Mouse (Mus musculus) limb, embryonic 14.5 days (tissue): ENCODE data around the gene Tubb2b. TPM values are rescaled to one million over a fixed set of nuclear protein-coding genes. Genes with fewer than 3 reads are reported as not detected.

Source experiments
- ATAC-seq: fragments of 200-750 bp; cut with Nextera tagmentation; 2 replicates; pipeline ENCODE4 v1.8.0; 2017; ENCODE audit warnings: low read depth, moderate number of reproducible peaks, moderate TSS enrichment; ENCODE audit not compliant: low FRiP score
- DNase-seq: peaks from one replicate; pipeline ENCODE4 v3.0.0-alpha.2; 2015; ENCODE audit warnings: low spot score
- H3K27ac ChIP-seq: fragments of 300-500 bp; sonication (generic); replicated peaks from 2 replicates; pipeline ENCODE4 v1.5.1; 2014; ENCODE audit warnings: low read depth, mild to moderate bottlenecking, low read length, moderate library complexity, mixed read lengths
- H3K27me3 ChIP-seq: fragments of 300-500 bp; sonication (generic); 2 replicates; pipeline ENCODE4 v1.6.1; 2014; ENCODE audit warnings: low read length, mixed read lengths; ENCODE audit not compliant: control insufficient read depth, insufficient read depth
- H3K36me3 ChIP-seq: fragments of 300-500 bp; sonication (generic); 2 replicates; pipeline ENCODE4 v1.6.1; 2014; ENCODE audit warnings: mild to moderate bottlenecking, low read length, moderate library complexity, mixed read lengths; ENCODE audit not compliant: control insufficient read depth, insufficient read depth
- H3K4me1 ChIP-seq: fragments of 300-500 bp; sonication (generic); 2 replicates; pipeline ENCODE4 v1.6.1; 2014; ENCODE audit warnings: antibody characterized with exemption, low read length, mixed read lengths; ENCODE audit not compliant: control insufficient read depth, insufficient read depth
- H3K4me2 ChIP-seq: fragments of 300-500 bp; sonication (generic); replicated peaks from 2 replicates; pipeline ENCODE4 v1.6.1; 2014; ENCODE audit warnings: low read depth, mild to moderate bottlenecking, low read length, moderate library complexity; ENCODE audit not compliant: severe bottlenecking
- H3K4me3 ChIP-seq: fragments of 300-500 bp; sonication (generic); replicated peaks from 2 replicates; pipeline ENCODE4 v1.5.1; 2014; ENCODE audit warnings: low read length
- H3K9ac ChIP-seq: fragments of 300-500 bp; sonication (generic); 2 replicates; pipeline ENCODE4 v1.6.1; 2014; ENCODE audit warnings: mild to moderate bottlenecking, low read depth, low read length, moderate library complexity; ENCODE audit not compliant: severe bottlenecking
- H3K9me3 ChIP-seq: fragments of 300-500 bp; sonication (generic); 2 replicates; pipeline ENCODE4 v1.6.1; 2016; ENCODE audit warnings: low read length; ENCODE audit not compliant: control insufficient read depth
- POLR2A ChIP-seq: fragments of 200-500 bp; IDR thresholded peaks from 2 replicates; pipeline ENCODE4 v1.8.0; 2012; ENCODE audit warnings: inconsistent platforms, mild to moderate bottlenecking, moderate library complexity, borderline replicate concordance; ENCODE audit not compliant: insufficient read depth, insufficient read length; ENCODE audit errors: extremely low read depth
- WGBS: fragments of 180-500 bp; shearing (Covaris S2); extraction: QIAGEN DNeasy Blood & Tissue Kit; methylation state at CpG from one replicate; pipeline ENCODE4 v1.1.7; 2014; 5-methylcytosine and 5-hydroxymethylcytosine counted together
- polyA plus RNA-seq, 2 experiments: library from polyadenylated mRNA; depleted of rRNA in 1 of 2; stranded (reverse) in 1 of 2; unstranded in 1 of 2; fragments of >200 nt; fragmentation: Nextera tagmentation in 1 of 2; extraction: Ambion mirVana in 1 of 2; gene quantifications; 2 replicates each; pipeline versions ENCODE4 v1.2.1 to v1.2.3; 2012 to 2014

Tubb2b gene
- polyA plus RNA-seq, 2 experiments, result 28.5 to 376 TPM

DNA sequence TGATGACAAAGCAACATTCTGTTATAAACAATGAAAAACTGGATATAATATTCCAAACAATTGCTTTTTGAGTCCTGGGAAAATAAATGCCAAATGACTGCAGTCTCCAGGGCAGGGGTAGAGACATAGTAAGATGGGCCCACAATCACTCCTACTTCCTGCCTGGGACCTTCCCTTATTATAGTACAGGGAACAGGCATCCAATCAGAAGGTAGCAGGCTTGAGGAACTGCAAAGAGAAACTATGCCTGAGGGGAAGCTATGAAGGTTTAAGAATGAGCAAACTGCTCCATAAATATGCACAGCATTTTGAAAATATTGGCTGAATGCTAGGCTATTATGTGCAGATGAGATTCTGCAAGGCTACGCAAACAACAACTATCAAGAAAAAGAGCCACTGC lies 23.3 kb downstream of the Tubb2b start:
- ATAC-seq, result no peak
- Histone ChIP-seq H3K27me3 (no peaks in the 10 kb centered on the region), H3K4me2 (no peak overlapping the region), H3K9ac (no peak overlapping the region), H3K27ac (no peak overlapping the region), H3K36me3 (no peaks in the 10 kb centered on the region), H3K4me3 (no peak overlapping the region), H3K9me3 (no peaks in the 10 kb centered on the region), H3K4me1 (no peaks in the 10 kb centered on the region)
- no peak for TF ChIP-seq POLR2A
- DNase-seq, result no peak
- WGBS, result 96% methylated on average over 1 of the region's 1 CpGs

DNA sequence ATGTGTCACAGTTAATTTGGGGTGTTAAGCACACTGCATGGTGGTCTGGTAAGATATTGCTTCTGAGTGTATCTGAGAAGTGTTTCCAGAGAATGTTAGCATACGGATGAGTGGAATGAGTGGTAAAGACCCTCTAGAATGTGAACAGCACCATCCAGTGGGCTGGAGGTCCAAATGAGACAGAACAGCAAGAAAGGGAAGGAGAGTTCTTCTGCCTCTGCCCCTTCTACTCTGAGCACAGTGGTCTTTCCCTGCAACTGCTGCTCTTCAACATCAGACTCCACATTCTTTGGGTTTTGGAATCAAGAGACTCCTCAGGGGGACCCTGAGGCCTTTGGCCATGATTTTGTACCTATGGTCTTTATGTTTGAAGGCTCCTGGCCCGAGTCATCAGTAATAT lies 24.0 kb downstream of the Tubb2b start:
- Histone ChIP-seq H3K9ac (no peak overlapping the region), H3K4me3 (no peak overlapping the region), H3K27ac (no peak overlapping the region), H3K27me3 (no peaks in the 10 kb centered on the region), H3K4me1 (no peaks in the 10 kb centered on the region), H3K4me2 (no peak overlapping the region), H3K9me3 (no peaks in the 10 kb centered on the region), H3K36me3 (no peaks in the 10 kb centered on the region)
- TF ChIP-seq POLR2A, result no peak
- ATAC-seq (no peak), DNase-seq (no peak)
- 84% methylated on average over 2 of the region's 2 CpGs for WGBS

DNA sequence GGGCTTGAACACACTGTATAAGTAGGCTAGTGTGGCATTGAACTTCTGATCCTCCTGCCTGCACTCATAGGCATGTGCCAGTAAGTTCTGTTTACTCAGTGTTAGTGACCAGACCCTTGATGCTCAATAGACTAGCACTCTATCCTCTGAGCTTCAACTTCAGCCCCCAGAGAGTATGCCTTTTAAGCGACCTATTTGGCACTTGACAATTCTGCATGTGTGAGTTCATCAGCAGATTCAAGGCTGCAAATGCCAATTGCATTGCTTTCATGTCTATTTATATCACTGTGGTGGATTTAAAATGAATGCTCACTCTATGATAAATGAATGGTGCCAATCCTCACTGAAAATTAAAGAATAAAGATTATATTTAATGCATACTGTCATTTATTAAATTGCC lies 24.9 kb downstream of the Tubb2b start:
- no peak overlapping the region for H3K9ac ChIP-seq
- no peak for TF ChIP-seq POLR2A
- H3K27me3 ChIP-seq, result no peaks in the 10 kb centered on the region
- ATAC-seq, result no peak
- DNase-seq, result no peak
- H3K9me3 ChIP-seq, result no peaks in the 10 kb centered on the region
- no peak overlapping the region for H3K4me3 ChIP-seq
- H3K27ac ChIP-seq, result no peak overlapping the region
- 61% methylated on average over 1 of the region's 1 CpGs for WGBS
- H3K4me1 ChIP-seq, result no peaks in the 10 kb centered on the region
- H3K36me3 ChIP-seq, result no peaks in the 10 kb centered on the region
- no peak overlapping the region for H3K4me2 ChIP-seq

DNA sequence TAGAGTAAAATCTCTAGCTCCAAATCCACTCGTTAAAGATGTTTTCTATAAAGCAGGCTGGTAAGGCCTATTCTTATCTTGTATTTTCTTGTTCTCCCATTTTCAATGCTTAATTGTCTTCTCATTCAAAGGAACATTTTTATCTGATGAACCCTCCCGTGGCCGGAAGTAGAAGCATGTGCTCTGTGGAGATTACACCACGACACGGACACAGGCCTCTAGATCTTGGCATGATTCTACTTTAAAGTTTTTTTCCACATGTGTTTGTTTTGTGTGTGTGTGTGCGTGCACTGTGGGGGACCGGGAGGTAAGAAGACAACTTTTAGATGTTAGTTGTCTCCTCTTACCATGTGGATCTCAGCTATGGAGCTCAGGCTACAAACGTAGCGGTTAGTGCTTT lies 28.4 kb downstream of the Tubb2b start:
- no peak overlapping the region for H3K27ac ChIP-seq
- no peak overlapping the region for H3K4me3 ChIP-seq
- ATAC-seq (no peak), DNase-seq (no peak)
- WGBS, result 87% methylated on average over 9 of the region's 9 CpGs
- H3K27me3 ChIP-seq, result no peaks in the 10 kb centered on the region
- no peaks in the 10 kb centered on the region for H3K36me3 ChIP-seq
- no peak overlapping the region for H3K4me2 ChIP-seq
- no peak overlapping the region for H3K9ac ChIP-seq
- H3K9me3 ChIP-seq, result peaks cover 3% of the 10 kb centered on the region; the same call in 1 of the 2 replicates
- TF ChIP-seq POLR2A, result no peak
- H3K4me1 ChIP-seq, result no peaks in the 10 kb centered on the region

DNA sequence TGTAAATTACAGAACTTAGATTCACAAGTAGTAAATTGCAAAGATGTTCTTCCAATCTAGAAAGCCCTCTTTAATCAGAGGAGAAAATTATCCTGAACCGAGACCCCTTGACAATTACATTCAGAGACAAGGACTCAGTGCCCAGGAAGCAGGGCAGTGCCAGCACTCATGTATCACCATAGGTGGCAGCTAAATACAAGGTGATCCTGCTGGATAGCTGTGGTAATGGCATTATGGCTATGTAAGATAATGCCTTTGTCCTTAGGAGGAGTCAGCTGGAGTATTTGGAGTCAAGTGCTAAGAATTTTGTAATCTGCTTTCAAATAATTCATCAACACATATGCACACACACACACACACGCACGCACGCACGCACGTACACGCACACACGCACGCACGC lies 29.0 kb downstream of the Tubb2b start:
- H3K4me3 ChIP-seq, result no peak overlapping the region
- H3K27ac ChIP-seq, result no peak overlapping the region
- DNase-seq (no peak), ATAC-seq (no peak)
- no peak for TF ChIP-seq POLR2A
- peaks cover 3% of the 10 kb centered on the region; the same call in 1 of the 2 replicates for H3K9me3 ChIP-seq
- no peaks in the 10 kb centered on the region for H3K4me1 ChIP-seq
- H3K27me3 ChIP-seq, result no peaks in the 10 kb centered on the region
- no peaks in the 10 kb centered on the region for H3K36me3 ChIP-seq
- no peak overlapping the region for H3K9ac ChIP-seq
- H3K4me2 ChIP-seq, result no peak overlapping the region
- WGBS, result 97% methylated on average over 10 of the region's 10 CpGs

DNA sequence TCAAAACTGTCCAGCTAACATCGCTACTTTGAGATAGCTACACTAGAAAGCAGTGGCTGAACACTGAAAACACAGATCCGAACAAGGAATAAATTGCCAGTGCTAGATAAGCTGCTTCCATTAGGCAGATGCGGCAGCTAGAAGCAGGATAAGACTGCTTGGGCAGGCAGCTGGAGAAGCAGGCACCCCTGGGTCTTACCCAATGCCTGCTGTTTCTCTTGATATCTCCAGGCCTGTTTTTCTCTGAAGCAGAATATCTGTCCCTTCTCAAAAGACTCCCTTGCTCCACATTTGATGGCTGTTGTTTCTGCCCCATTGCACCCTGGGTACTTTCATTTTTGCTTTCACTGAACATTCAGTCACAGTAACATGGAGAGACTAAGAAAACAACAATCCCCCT lies 29.5 kb downstream of the Tubb2b start:
- ATAC-seq (no peak), DNase-seq (no peak)
- H3K4me2 ChIP-seq, result no peak overlapping the region
- no peaks in the 10 kb centered on the region for H3K27me3 ChIP-seq
- no peak overlapping the region for H3K4me3 ChIP-seq
- peaks cover 3% of the 10 kb centered on the region; the same call in 1 of the 2 replicates for H3K9me3 ChIP-seq
- H3K4me1 ChIP-seq, result no peaks in the 10 kb centered on the region
- no peaks in the 10 kb centered on the region for H3K36me3 ChIP-seq
- no peak for TF ChIP-seq POLR2A
- no peak overlapping the region for H3K27ac ChIP-seq
- no peak overlapping the region for H3K9ac ChIP-seq
- 81% methylated on average over 3 of the region's 3 CpGs for WGBS
